Mouse (Mus musculus): Measurements from ENCODE around the gene Mob1a. TPM values are rescaled to one million over a fixed set of nuclear protein-coding genes. Genes with fewer than 3 reads are reported as not detected.

The Mob1a gene
- 80.0 and 85.7 TPM in 2 replicates for polyA plus RNA-seq (2014; fragmentation: Nextera tagmentation; extraction: Ambion mirVana)

GRCm38 (mm10) chr6:83325525-83326393 is at the start of gene Mob1a, which contains the start of gene Mthfd2:
Gene Mob1a (plus strand): TSS chr6:83326016.
Gene Mthfd2 (minus strand): TSS chr6:83325908.
- Histone ChIP-seq H3K4me2 (ENCODE audit: low read depth, low read length) (peak within 1 kb of the TSS; percentile 71), H3K9me3 (replicated peaks; ENCODE audit: control insufficient read depth, low read length) (no peaks in the 10 kb centered on the region), H3K36me3 (replicated peaks; ENCODE audit: control insufficient read depth, insufficient read depth, low read depth, low read length) (no peaks in the 10 kb centered on the region), H3K27ac (replicated peaks; ENCODE audit: low read depth, low read length) (peak within 1 kb of the TSS; percentile 70), H3K4me3 (ENCODE audit: low read depth, low read length) (peak within 1 kb of the TSS; percentile 78), H3K9ac (replicated peaks; ENCODE audit: low read length) (peak within 1 kb of the TSS; percentile 85), H3K27me3 (ENCODE audit: control insufficient read depth, insufficient read depth, low read length) (no peaks in the 10 kb centered on the region), H3K4me1 (ENCODE audit: control insufficient read depth, insufficient read depth, low read length) (no peaks in the 10 kb centered on the region)
- WGBS, result 2% methylated on average over 59 of the region's 65 CpGs
- ATAC-seq (replicated peaks; ENCODE audit: insufficient number of reproducible peaks, low FRiP score, low TSS enrichment, low read depth) (peak; percentile 97), DNase-seq (ENCODE audit: low spot score) (peak; percentile 97)

GRCm38 (mm10) chr6:83277151-83277550 is 48.7 kb upstream of the Mob1a start:
- DNase-seq (ENCODE audit: low spot score), result no peak
- WGBS, result 72% methylated on average over 13 of the region's 13 CpGs
- Histone ChIP-seq H3K36me3 (replicated peaks; ENCODE audit: control insufficient read depth, insufficient read depth, low read depth, low read length) (no peaks in the 10 kb centered on the region), H3K27ac (replicated peaks; ENCODE audit: low read depth, low read length) (no peak overlapping the region), H3K4me3 (ENCODE audit: low read depth, low read length) (no peak overlapping the region), H3K4me2 (ENCODE audit: low read depth, low read length) (no peak overlapping the region), H3K9ac (replicated peaks; ENCODE audit: low read length) (no peak overlapping the region), H3K4me1 (ENCODE audit: control insufficient read depth, insufficient read depth, low read length) (no peaks in the 10 kb centered on the region), H3K27me3 (ENCODE audit: control insufficient read depth, insufficient read depth, low read length) (no peaks in the 10 kb centered on the region), H3K9me3 (replicated peaks; ENCODE audit: control insufficient read depth, low read length) (no peaks in the 10 kb centered on the region)
- ATAC-seq (replicated peaks; ENCODE audit: insufficient number of reproducible peaks, low FRiP score, low TSS enrichment, low read depth), result no peak

- H3K4me1 ChIP-seq (ENCODE audit: control insufficient read depth, insufficient read depth, low read length), result no peaks in the 10 kb centered on the region
- H3K9me3 ChIP-seq (replicated peaks; ENCODE audit: control insufficient read depth, low read length), result no peaks in the 10 kb centered on the region
- ATAC-seq (replicated peaks; ENCODE audit: insufficient number of reproducible peaks, low FRiP score, low TSS enrichment, low read depth), result no peak
- H3K27me3 ChIP-seq (ENCODE audit: control insufficient read depth, insufficient read depth, low read length), result no peaks in the 10 kb centered on the region
- H3K36me3 ChIP-seq (replicated peaks; ENCODE audit: control insufficient read depth, insufficient read depth, low read depth, low read length), result no peaks in the 10 kb centered on the region
- WGBS, result 20% methylated on average over 2 of the region's 2 CpGs
- H3K4me2 ChIP-seq (ENCODE audit: low read depth, low read length), result no peak overlapping the region
- no peak overlapping the region for H3K27ac ChIP-seq (replicated peaks; ENCODE audit: low read depth, low read length)
- no peak overlapping the region for H3K9ac ChIP-seq (replicated peaks; ENCODE audit: low read length)
- H3K4me3 ChIP-seq (ENCODE audit: low read depth, low read length), result no peak overlapping the region
- peak; percentile 44 for DNase-seq (ENCODE audit: low spot score)
These were observed 46.9 kb upstream of the Mob1a start for GRCm38 (mm10) chr6:83278881-83279280.

GRCm38 (mm10) chr6:83280256-83280955 is 45.4 kb upstream of the Mob1a start:
- Histone ChIP-seq H3K4me3 (ENCODE audit: low read depth, low read length) (no peak overlapping the region), H3K27ac (replicated peaks; ENCODE audit: low read depth, low read length) (no peak overlapping the region), H3K4me2 (ENCODE audit: low read depth, low read length) (no peak overlapping the region), H3K36me3 (replicated peaks; ENCODE audit: control insufficient read depth, insufficient read depth, low read depth, low read length) (no peaks in the 10 kb centered on the region), H3K9me3 (replicated peaks; ENCODE audit: control insufficient read depth, low read length) (no peaks in the 10 kb centered on the region), H3K4me1 (ENCODE audit: control insufficient read depth, insufficient read depth, low read length) (no peaks in the 10 kb centered on the region), H3K9ac (replicated peaks; ENCODE audit: low read length) (no peak overlapping the region), H3K27me3 (ENCODE audit: control insufficient read depth, insufficient read depth, low read length) (no peaks in the 10 kb centered on the region)
- DNase-seq (ENCODE audit: low spot score) (peak; percentile 23), ATAC-seq (replicated peaks; ENCODE audit: insufficient number of reproducible peaks, low FRiP score, low TSS enrichment, low read depth) (no peak)
- 76% methylated on average over 8 of the region's 8 CpGs for WGBS

- Histone ChIP-seq H3K9ac (replicated peaks; ENCODE audit: low read length) (no peak overlapping the region), H3K9me3 (replicated peaks; ENCODE audit: control insufficient read depth, low read length) (no peaks in the 10 kb centered on the region), H3K36me3 (replicated peaks; ENCODE audit: control insufficient read depth, insufficient read depth, low read depth, low read length) (no peaks in the 10 kb centered on the region), H3K27ac (replicated peaks; ENCODE audit: low read depth, low read length) (no peak overlapping the region), H3K4me1 (ENCODE audit: control insufficient read depth, insufficient read depth, low read length) (no peaks in the 10 kb centered on the region), H3K4me3 (ENCODE audit: low read depth, low read length) (no peak overlapping the region), H3K27me3 (ENCODE audit: control insufficient read depth, insufficient read depth, low read length) (no peaks in the 10 kb centered on the region), H3K4me2 (ENCODE audit: low read depth, low read length) (no peak overlapping the region)
- DNase-seq (ENCODE audit: low spot score) (no peak), ATAC-seq (replicated peaks; ENCODE audit: insufficient number of reproducible peaks, low FRiP score, low TSS enrichment, low read depth) (no peak)
- 83% methylated on average over 7 of the region's 7 CpGs for WGBS
These were observed 25.2 kb upstream of the Mob1a start for GRCm38 (mm10) chr6:83300447-83301229.

GRCm38 (mm10) chr6:83301294-83301693 is 24.5 kb upstream of the Mob1a start:
- no peak overlapping the region for H3K9ac ChIP-seq (replicated peaks; ENCODE audit: low read length)
- WGBS, result 85% methylated on average over 2 of the region's 2 CpGs
- no peak overlapping the region for H3K27ac ChIP-seq (replicated peaks; ENCODE audit: low read depth, low read length)
- no peaks in the 10 kb centered on the region for H3K27me3 ChIP-seq (ENCODE audit: control insufficient read depth, insufficient read depth, low read length)
- ATAC-seq (replicated peaks; ENCODE audit: insufficient number of reproducible peaks, low FRiP score, low TSS enrichment, low read depth), result no peak
- H3K4me2 ChIP-seq (ENCODE audit: low read depth, low read length), result no peak overlapping the region
- H3K4me3 ChIP-seq (ENCODE audit: low read depth, low read length), result no peak overlapping the region
- DNase-seq (ENCODE audit: low spot score), result no peak
- peaks cover 2% of the 10 kb centered on the region; the same call in 1 of the 2 replicates for H3K36me3 ChIP-seq (replicated peaks; ENCODE audit: control insufficient read depth, insufficient read depth, low read depth, low read length)
- H3K9me3 ChIP-seq (replicated peaks; ENCODE audit: control insufficient read depth, low read length), result no peaks in the 10 kb centered on the region
- no peaks in the 10 kb centered on the region for H3K4me1 ChIP-seq (ENCODE audit: control insufficient read depth, insufficient read depth, low read length)

GRCm38 (mm10) chr6:83302264-83302663 is 23.6 kb upstream of the Mob1a start:
- Histone ChIP-seq H3K27me3 (ENCODE audit: control insufficient read depth, insufficient read depth, low read length) (no peaks in the 10 kb centered on the region), H3K4me3 (ENCODE audit: low read depth, low read length) (no peak overlapping the region), H3K9me3 (replicated peaks; ENCODE audit: control insufficient read depth, low read length) (no peaks in the 10 kb centered on the region), H3K4me2 (ENCODE audit: low read depth, low read length) (no peak overlapping the region), H3K9ac (replicated peaks; ENCODE audit: low read length) (no peak overlapping the region), H3K27ac (replicated peaks; ENCODE audit: low read depth, low read length) (no peak overlapping the region), H3K36me3 (replicated peaks; ENCODE audit: control insufficient read depth, insufficient read depth, low read depth, low read length) (peaks cover 2% of the 10 kb centered on the region; the same call in 1 of the 2 replicates), H3K4me1 (ENCODE audit: control insufficient read depth, insufficient read depth, low read length) (no peaks in the 10 kb centered on the region)
- ATAC-seq (replicated peaks; ENCODE audit: insufficient number of reproducible peaks, low FRiP score, low TSS enrichment, low read depth), result no peak
- WGBS, result 73% methylated on average over 5 of the region's 5 CpGs
- no peak for DNase-seq (ENCODE audit: low spot score)
